Mouse (Mus musculus): Measurements from ENCODE around the gene Dchs1. TPM values are rescaled to one million over a fixed set of nuclear protein-coding genes. Genes with fewer than 3 reads are reported as not detected.

The Dchs1 gene
- total RNA-seq, 2 experiments from 2014 or later, result 7.5 to 8.0 TPM

Other genes starting within 250 kb of the Dchs1 start
- 10 to 100 TPM; 47.3 to 53.0 TPM for gene Smpd1, start 233.3 kb downstream of the Dchs1 start, total RNA-seq (2021)
- gene Apbb1, start 206.0 kb downstream of the Dchs1 start, total RNA-seq (2021), result 10 to 100 TPM; 11.4 to 11.5 TPM
- gene Hpx, start 187.5 kb downstream of the Dchs1 start, total RNA-seq (2021), result 1 to 10 TPM in 1 of 2 experiments, under 1 TPM in 1; 0.23 to 1.6 TPM
- gene Trim3, start 154.1 kb downstream of the Dchs1 start, total RNA-seq (2021), result 10 to 100 TPM; 24.6 to 30.9 TPM
- gene Timm10b, start 147.6 kb downstream of the Dchs1 start, total RNA-seq (2021), result 100 to 1,000 TPM; 101 to 139 TPM
- gene Arfip2, start 147.2 kb downstream of the Dchs1 start, total RNA-seq (2021), result 10 to 100 TPM; 53.4 to 54.9 TPM
- gene Gm45799, start 147.1 kb downstream of the Dchs1 start, total RNA-seq (2021), result 1 to 10 TPM; 3.9 to 8.4 TPM
- 1 to 10 TPM; 1.6 to 2.3 TPM for gene Dnhd1, start 136.8 kb downstream of the Dchs1 start, total RNA-seq (2021)
- 100 to 1,000 TPM; 145 to 159 TPM for gene Ilk, start 51.1 kb downstream of the Dchs1 start, total RNA-seq (2021)
- gene Rrp8, start 50.3 kb downstream of the Dchs1 start, total RNA-seq (2021), result 10 to 100 TPM; 17.9 to 22.5 TPM
- 100 to 1,000 TPM; 209 to 217 TPM for gene Taf10, start 43.3 kb downstream of the Dchs1 start, total RNA-seq (2021)
- 100 to 1,000 TPM in 1 of 2 experiments, 10 to 100 TPM in 1; 99.2 to 113 TPM for gene Tpp1, start 35.4 kb downstream of the Dchs1 start, total RNA-seq (2021)
- 100 to 1,000 TPM; 202 to 215 TPM for gene Mrpl17, start 23.4 kb upstream of the Dchs1 start, total RNA-seq (2021)
- 10 to 100 TPM in 1 of 2 experiments, 1 to 10 TPM in 1; 6.9 to 13.8 TPM for gene Gm4070, start 166.3 kb upstream of the Dchs1 start, total RNA-seq (2021)

Data from adrenal gland, postnatal 36 days (tissue).